Mouse (Mus musculus) B cell, adult (primary cell): ENCODE data around the gene Glud1. TPM values are rescaled to one million over a fixed set of nuclear protein-coding genes. Genes with fewer than 3 reads are reported as not detected.

Experiments used
- total RNA-seq: library from RNA; stranded (reverse); gene quantifications from 4 replicates; pipeline ENCODE4 v1.2.4, GENCODE M21; 2023; ENCODE audit not compliant: inconsistent age

Glud1 gene
- total RNA-seq = 99.8 to 132 TPM (median 115 TPM) in 4 replicates

DNA sequence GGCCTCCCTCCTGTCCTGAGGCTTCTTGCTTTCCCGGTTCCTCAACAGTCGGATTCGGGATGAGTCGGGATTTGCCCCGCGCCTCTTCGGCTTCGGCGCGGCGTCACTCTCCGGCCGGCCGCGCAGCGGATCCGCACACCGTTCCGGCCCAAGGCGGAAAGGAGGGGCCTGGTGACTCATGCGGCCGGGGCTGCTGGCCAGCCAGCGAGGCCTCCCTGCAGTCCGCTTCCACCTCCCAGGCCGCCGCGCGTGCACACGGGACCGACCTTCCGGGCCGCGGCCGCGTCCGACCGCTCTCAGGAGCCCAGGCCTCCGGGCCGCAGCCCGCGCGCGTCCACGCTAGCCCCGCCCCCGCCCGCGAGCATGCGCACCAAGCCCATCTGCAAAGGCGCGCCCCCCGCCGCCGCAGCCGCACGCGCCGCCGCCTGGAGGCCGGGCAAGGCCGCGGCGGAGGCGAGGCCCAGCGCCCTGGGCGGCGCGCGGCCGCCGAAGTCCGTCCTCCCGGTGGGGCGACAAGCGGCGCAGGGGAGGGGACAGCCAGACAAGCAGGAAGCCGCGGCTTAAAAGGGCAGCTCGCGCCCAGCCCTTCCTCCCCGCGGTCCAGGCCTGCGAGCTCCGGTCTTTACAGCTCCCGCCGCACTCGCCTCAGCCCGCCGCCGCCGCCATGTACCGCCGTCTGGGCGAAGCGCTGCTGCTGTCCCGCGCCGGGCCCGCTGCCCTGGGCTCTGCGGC lies at the start of gene Glud1, which contains the start of gene Shld2:
TSS of gene Glud1 (plus strand) at position 494 of the 732 bp plus-strand sequence.
TSS of gene Shld2 (minus strand) at position 260 of the 732 bp plus-strand sequence.

GRCm38 (mm10) chr14:34355301-34355700 lies 44.8 kb downstream of the Glud1 start, which contains the start of gene Fam25c:
TSS of gene Fam25c (minus strand) at chr14:34355433.

GRCm38 (mm10) chr14:34374577-34374976 lies 64.0 kb downstream of the Glud1 start, which contains the start of gene Sncg:
TSS of gene Sncg (minus strand) at chr14:34374789.

DNA sequence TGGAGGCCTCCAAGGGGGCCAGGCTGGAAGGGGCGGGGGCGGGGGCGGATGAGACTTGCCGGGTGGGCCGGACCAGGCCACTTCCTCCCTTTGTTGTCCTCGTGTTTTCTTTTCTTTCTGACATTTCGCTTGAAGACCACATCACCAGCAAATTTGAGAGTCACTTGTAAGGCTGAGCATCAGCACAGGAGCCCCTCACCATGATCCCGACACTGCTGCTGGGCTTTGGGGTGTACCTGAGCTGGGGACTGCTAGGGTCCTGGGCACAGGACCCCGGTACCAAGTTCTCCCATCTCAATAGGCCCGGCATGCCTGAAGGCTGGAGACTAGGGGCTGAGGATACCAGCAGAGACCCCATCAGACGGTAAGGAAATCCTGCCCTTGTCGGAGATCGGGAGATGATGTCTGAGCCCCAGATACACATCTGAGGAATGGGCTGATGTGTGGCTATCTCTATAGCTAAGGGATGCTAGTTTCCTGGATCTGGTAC lies 64.9 kb downstream of the Glud1 start, which contains the start of gene Mmrn2:
TSS of gene Mmrn2 (plus strand) at position 51 of the 490 bp plus-strand sequence.

Other genes starting within 250 kb of the Glud1 start
- 0.42 TPM in 1 of 4 replicates, not detected in the others for gene Anxa8, start 224.7 kb upstream of the Glud1 start, total RNA-seq
- not detected in 4 replicates for gene A630023A22Rik, start 208.0 kb upstream of the Glud1 start, total RNA-seq
- gene Npy4r, start 158.2 kb upstream of the Glud1 start, total RNA-seq = not detected in 4 replicates
- gene Gprin2, start 109.1 kb upstream of the Glud1 start, total RNA-seq = not detected in 4 replicates
- gene Syt15, start 91.1 kb upstream of the Glud1 start, total RNA-seq = not detected in 4 replicates
- gene Shld2, start 234 bp upstream of the Glud1 start, total RNA-seq = 25.1 to 28.2 TPM (median 27.0 TPM) in 4 replicates
- gene Fam25c, start 44.7 kb downstream of the Glud1 start, total RNA-seq = not detected in 4 replicates
- not detected in 4 replicates for gene Sncg, start 64.1 kb downstream of the Glud1 start, total RNA-seq
- gene Mmrn2, start 64.7 kb downstream of the Glud1 start, total RNA-seq = not detected in 4 replicates
- gene Bmpr1a, start 192.6 kb downstream of the Glud1 start, total RNA-seq = 0.09 to 0.35 TPM (median 0.28 TPM) in 4 replicates
- gene 9230112D13Rik, start 212.1 kb downstream of the Glud1 start, total RNA-seq = not detected in 4 replicates